Mouse (Mus musculus): ENCODE measurements around the gene Atp6v1e2. TPM values are rescaled to one million over a fixed set of nuclear protein-coding genes. Genes with fewer than 3 reads are reported as not detected.

The Atp6v1e2 gene
- polyA plus RNA-seq, 1 experiment from 2014 or later: not detected

GRCm38 (mm10) chr17:86957968-86958367, 10.3 kb upstream of the Atp6v1e2 start:
- Histone ChIP-seq H3K4me2 (ENCODE audit: low read depth, low read length) (no peak overlapping the region), H3K9me3 (ENCODE audit: control insufficient read depth, low read length) (no peaks in the 10 kb centered on the region), H3K4me1 (replicated peaks; ENCODE audit: control insufficient read depth, insufficient read depth, low read length) (peaks cover 24% of the 10 kb centered on the region), H3K36me3 (ENCODE audit: control insufficient read depth, insufficient read depth, low read length) (no peaks in the 10 kb centered on the region), H3K27ac (ENCODE audit: low read length) (no peak overlapping the region), H3K27me3 (ENCODE audit: control insufficient read depth, insufficient read depth, low read depth, low read length) (no peaks in the 10 kb centered on the region), H3K4me3 (ENCODE audit: low read length) (no peak overlapping the region), H3K9ac (ENCODE audit: low read length) (no peak overlapping the region)
- no peak for ATAC-seq (ENCODE audit: low read depth)
- 70% methylated on average over 14 of the region's 14 CpGs for WGBS

- Histone ChIP-seq H3K4me3 (ENCODE audit: low read length) (no peak overlapping the region), H3K36me3 (ENCODE audit: control insufficient read depth, insufficient read depth, low read length) (no peaks in the 10 kb centered on the region), H3K4me2 (ENCODE audit: low read depth, low read length) (no peak overlapping the region), H3K9ac (ENCODE audit: low read length) (no peak overlapping the region), H3K27ac (ENCODE audit: low read length) (no peak overlapping the region), H3K9me3 (ENCODE audit: control insufficient read depth, low read length) (no peaks in the 10 kb centered on the region), H3K4me1 (replicated peaks; ENCODE audit: control insufficient read depth, insufficient read depth, low read length) (peaks cover 23% of the 10 kb centered on the region), H3K27me3 (ENCODE audit: control insufficient read depth, insufficient read depth, low read depth, low read length) (no peaks in the 10 kb centered on the region)
- 76% methylated on average over 5 of the region's 5 CpGs for WGBS
- ATAC-seq (ENCODE audit: low read depth): no peak
These were observed 9.5 kb upstream of the Atp6v1e2 start for GRCm38 (mm10) chr17:86957239-86957638.

- Histone ChIP-seq H3K4me1 (replicated peaks; ENCODE audit: control insufficient read depth, insufficient read depth, low read length) (no peaks in the 10 kb centered on the region; the same call in 1 of the 2 replicates), H3K27me3 (ENCODE audit: control insufficient read depth, insufficient read depth, low read depth, low read length) (no peaks in the 10 kb centered on the region), H3K9me3 (ENCODE audit: control insufficient read depth, low read length) (no peaks in the 10 kb centered on the region), H3K4me2 (ENCODE audit: low read depth, low read length) (no peak overlapping the region), H3K27ac (ENCODE audit: low read length) (no peak overlapping the region), H3K9ac (ENCODE audit: low read length) (no peak overlapping the region), H3K36me3 (ENCODE audit: control insufficient read depth, insufficient read depth, low read length) (no peaks in the 10 kb centered on the region), H3K4me3 (ENCODE audit: low read length) (no peak overlapping the region)
- ATAC-seq (ENCODE audit: low read depth): no peak
- WGBS: 63% methylated on average over 6 of the region's 6 CpGs
These were observed 1.1 kb upstream of the Atp6v1e2 start for GRCm38 (mm10) chr17:86948801-86949200.

GRCm38 (mm10) chr17:86946078-86946477, 1.6 kb downstream of the Atp6v1e2 start:
- WGBS: 38% methylated on average over 3 of the region's 4 CpGs
- H3K4me2 ChIP-seq (ENCODE audit: low read depth, low read length): no peak overlapping the region
- H3K36me3 ChIP-seq (ENCODE audit: control insufficient read depth, insufficient read depth, low read length): no peaks in the 10 kb centered on the region
- no peak for ATAC-seq (ENCODE audit: low read depth)
- no peaks in the 10 kb centered on the region for H3K4me1 ChIP-seq (replicated peaks; ENCODE audit: control insufficient read depth, insufficient read depth, low read length)
- H3K9ac ChIP-seq (ENCODE audit: low read length): no peak overlapping the region
- H3K27me3 ChIP-seq (ENCODE audit: control insufficient read depth, insufficient read depth, low read depth, low read length): no peaks in the 10 kb centered on the region
- H3K9me3 ChIP-seq (ENCODE audit: control insufficient read depth, low read length): no peaks in the 10 kb centered on the region
- H3K27ac ChIP-seq (ENCODE audit: low read length): no peak overlapping the region
- no peak overlapping the region for H3K4me3 ChIP-seq (ENCODE audit: low read length)

- no peaks in the 10 kb centered on the region for H3K27me3 ChIP-seq (ENCODE audit: control insufficient read depth, insufficient read depth, low read depth, low read length)
- H3K27ac ChIP-seq (ENCODE audit: low read length): no peak overlapping the region
- peaks cover 2% of the 10 kb centered on the region for H3K4me1 ChIP-seq (replicated peaks; ENCODE audit: control insufficient read depth, insufficient read depth, low read length)
- H3K4me3 ChIP-seq (ENCODE audit: low read length): no peak overlapping the region
- H3K4me2 ChIP-seq (ENCODE audit: low read depth, low read length): no peak overlapping the region
- 76% methylated on average over 6 of the region's 6 CpGs for WGBS
- H3K9ac ChIP-seq (ENCODE audit: low read length): no peak overlapping the region
- no peaks in the 10 kb centered on the region for H3K36me3 ChIP-seq (ENCODE audit: control insufficient read depth, insufficient read depth, low read length)
- no peak for ATAC-seq (ENCODE audit: low read depth)
- H3K9me3 ChIP-seq (ENCODE audit: control insufficient read depth, low read length): no peaks in the 10 kb centered on the region
These were observed 4.5 kb downstream of the Atp6v1e2 start for GRCm38 (mm10) chr17:86943158-86943557.

DNA sequence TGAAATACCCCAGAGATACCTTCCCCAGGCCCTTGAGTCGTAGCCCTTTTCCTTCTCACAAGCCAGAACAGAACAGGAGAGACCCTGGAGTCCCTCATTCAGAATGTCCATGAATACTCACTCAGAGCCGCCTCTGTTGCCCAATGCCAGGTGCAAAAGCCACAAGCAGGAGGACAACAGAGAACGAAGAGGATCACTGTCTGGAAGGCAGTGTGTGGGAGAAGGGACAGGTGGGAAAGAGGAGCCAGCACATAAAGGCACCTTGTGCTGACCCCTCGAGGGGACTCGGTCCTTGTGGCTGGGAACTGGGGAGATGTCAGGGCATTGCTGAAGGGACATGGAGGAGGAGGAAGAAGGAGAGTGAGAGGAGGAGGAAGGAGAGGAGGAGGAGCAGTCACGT, 5.6 kb downstream of the Atp6v1e2 start:
- peaks cover 10% of the 10 kb centered on the region for H3K4me1 ChIP-seq (replicated peaks; ENCODE audit: control insufficient read depth, insufficient read depth, low read length)
- no peak for ATAC-seq (ENCODE audit: low read depth)
- WGBS: 53% methylated on average over 6 of the region's 6 CpGs
- no peak overlapping the region for H3K9ac ChIP-seq (ENCODE audit: low read length)
- no peaks in the 10 kb centered on the region for H3K9me3 ChIP-seq (ENCODE audit: control insufficient read depth, low read length)
- no peak overlapping the region for H3K4me3 ChIP-seq (ENCODE audit: low read length)
- no peaks in the 10 kb centered on the region for H3K36me3 ChIP-seq (ENCODE audit: control insufficient read depth, insufficient read depth, low read length)
- H3K27ac ChIP-seq (ENCODE audit: low read length): no peak overlapping the region
- no peaks in the 10 kb centered on the region for H3K27me3 ChIP-seq (ENCODE audit: control insufficient read depth, insufficient read depth, low read depth, low read length)
- H3K4me2 ChIP-seq (ENCODE audit: low read depth, low read length): no peak overlapping the region

GRCm38 (mm10) chr17:86938683-86939082, 9.0 kb downstream of the Atp6v1e2 start:
- Histone ChIP-seq H3K9ac (ENCODE audit: low read length) (no peak overlapping the region), H3K4me1 (replicated peaks; ENCODE audit: control insufficient read depth, insufficient read depth, low read length) (peaks cover 10% of the 10 kb centered on the region), H3K27me3 (ENCODE audit: control insufficient read depth, insufficient read depth, low read depth, low read length) (no peaks in the 10 kb centered on the region), H3K4me2 (ENCODE audit: low read depth, low read length) (no peak overlapping the region), H3K36me3 (ENCODE audit: control insufficient read depth, insufficient read depth, low read length) (no peaks in the 10 kb centered on the region), H3K9me3 (ENCODE audit: control insufficient read depth, low read length) (no peaks in the 10 kb centered on the region), H3K27ac (ENCODE audit: low read length) (no peak overlapping the region), H3K4me3 (ENCODE audit: low read length) (no peak overlapping the region)
- WGBS: 40% methylated on average over 7 of the region's 7 CpGs
- no peak for ATAC-seq (ENCODE audit: low read depth)

DNA sequence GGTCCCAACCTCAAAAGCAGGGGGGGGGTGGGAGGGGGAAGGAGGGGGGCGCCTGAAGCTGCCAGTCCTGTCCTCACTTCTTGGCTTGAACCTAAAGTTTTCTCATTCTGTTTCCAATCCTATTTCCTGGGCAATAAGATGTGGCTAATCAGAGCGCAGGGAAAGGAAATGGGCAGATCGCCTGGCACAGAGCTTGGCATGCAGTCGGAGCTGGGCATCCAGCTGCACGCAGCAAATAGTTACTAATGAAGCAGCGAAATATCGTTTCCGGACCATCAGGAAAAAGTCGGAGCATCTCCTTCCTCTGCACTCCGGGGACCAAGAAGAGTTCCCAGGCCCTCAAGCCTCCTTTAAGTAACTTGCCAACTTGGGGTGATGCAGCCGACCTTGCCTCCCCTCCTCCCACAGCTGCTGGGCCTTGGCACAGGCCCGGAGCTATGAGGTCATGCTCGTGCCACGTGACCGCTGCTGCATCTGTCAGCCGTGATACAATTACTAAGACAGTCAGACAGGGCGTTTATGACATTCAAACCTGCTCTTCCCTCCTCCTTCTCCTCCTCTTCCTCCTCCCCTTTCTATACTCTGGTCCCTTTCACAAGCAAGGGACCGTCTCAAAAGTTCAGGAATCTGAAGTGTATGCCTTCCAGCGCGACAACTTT, 10.1 kb downstream of the Atp6v1e2 start:
- Histone ChIP-seq H3K9me3 (ENCODE audit: control insufficient read depth, low read length) (no peaks in the 10 kb centered on the region), H3K4me2 (ENCODE audit: low read depth, low read length) (peak overlapping the region; percentile 76), H3K27ac (ENCODE audit: low read length) (peak overlapping the region; percentile 60), H3K27me3 (ENCODE audit: control insufficient read depth, insufficient read depth, low read depth, low read length) (no peaks in the 10 kb centered on the region), H3K4me1 (replicated peaks; ENCODE audit: control insufficient read depth, insufficient read depth, low read length) (peaks cover 10% of the 10 kb centered on the region), H3K9ac (ENCODE audit: low read length) (peak overlapping the region; percentile 48), H3K36me3 (ENCODE audit: control insufficient read depth, insufficient read depth, low read length) (no peaks in the 10 kb centered on the region), H3K4me3 (ENCODE audit: low read length) (peak overlapping the region; percentile 53)
- 2% methylated on average over 20 of the region's 20 CpGs for WGBS
- peak; percentile 95 for ATAC-seq (ENCODE audit: low read depth)

DNA sequence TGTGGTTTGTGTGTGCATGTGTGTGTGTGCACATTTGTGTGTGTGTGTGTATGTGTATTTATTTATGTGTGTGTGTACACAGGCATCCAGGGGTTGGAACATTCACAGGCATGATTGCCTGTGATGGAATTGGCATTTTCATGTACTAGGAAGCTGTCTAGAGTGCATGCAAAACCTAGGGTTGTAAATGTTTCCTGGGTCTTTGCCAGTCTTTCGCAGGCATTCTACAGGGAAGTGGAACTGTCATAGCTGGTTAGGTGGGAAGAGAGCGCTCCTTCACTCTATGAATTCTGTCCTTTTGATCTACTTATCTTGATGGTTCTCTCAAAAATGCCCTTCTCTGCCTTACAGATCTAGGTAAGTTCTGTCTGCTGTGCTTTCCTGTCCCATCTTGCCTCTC, 10.6 kb downstream of the Atp6v1e2 start:
- H3K9me3 ChIP-seq (ENCODE audit: control insufficient read depth, low read length): no peaks in the 10 kb centered on the region
- no peak overlapping the region for H3K9ac ChIP-seq (ENCODE audit: low read length)
- H3K4me1 ChIP-seq (replicated peaks; ENCODE audit: control insufficient read depth, insufficient read depth, low read length): peaks cover 10% of the 10 kb centered on the region
- no peak overlapping the region for H3K27ac ChIP-seq (ENCODE audit: low read length)
- ATAC-seq (ENCODE audit: low read depth): no peak
- H3K36me3 ChIP-seq (ENCODE audit: control insufficient read depth, insufficient read depth, low read length): no peaks in the 10 kb centered on the region
- 56% methylated on average over 2 of the region's 2 CpGs for WGBS
- no peak overlapping the region; the same call in 1 of the 2 replicates for H3K4me3 ChIP-seq (ENCODE audit: low read length)
- peak overlapping the region; percentile 76 for H3K4me2 ChIP-seq (ENCODE audit: low read depth, low read length)
- H3K27me3 ChIP-seq (ENCODE audit: control insufficient read depth, insufficient read depth, low read depth, low read length): no peaks in the 10 kb centered on the region; the same call in 1 of the 2 replicates
